Mouse (Mus musculus) gastrocnemius, postnatal 14 days (tissue): ENCODE results near the gene Peli2. TPM values are rescaled to one million over a fixed set of nuclear protein-coding genes. Genes with fewer than 3 reads are reported as not detected.

Source experiments
- DNase-seq: peaks from one replicate; pipeline ENCODE4 v3.0.0; 2021; ENCODE audit warnings: mixed read lengths
- intact Hi-C: fragments of 180-260 bp; cut with DNase I; formaldehyde crosslinking; loops from one replicate; pipeline ENCODE4 v1.15.1; 2025; ENCODE audit warnings: low total_unique reads
- total RNA-seq, 2 experiments: library from RNA; stranded (reverse); gene quantifications; 2 replicates each; pipeline ENCODE4 v1.2.3; 2021

The Peli2 gene
- total RNA-seq, 2 experiments from 2014 or later: 12.9 to 16.3 TPM

- DNase-seq: no peak
- intact Hi-C loops: no loop called here
Measured at GRCm38 (mm10) chr14:48202096-48203036, 81.7 kb downstream of the Peli2 start.

DNA sequence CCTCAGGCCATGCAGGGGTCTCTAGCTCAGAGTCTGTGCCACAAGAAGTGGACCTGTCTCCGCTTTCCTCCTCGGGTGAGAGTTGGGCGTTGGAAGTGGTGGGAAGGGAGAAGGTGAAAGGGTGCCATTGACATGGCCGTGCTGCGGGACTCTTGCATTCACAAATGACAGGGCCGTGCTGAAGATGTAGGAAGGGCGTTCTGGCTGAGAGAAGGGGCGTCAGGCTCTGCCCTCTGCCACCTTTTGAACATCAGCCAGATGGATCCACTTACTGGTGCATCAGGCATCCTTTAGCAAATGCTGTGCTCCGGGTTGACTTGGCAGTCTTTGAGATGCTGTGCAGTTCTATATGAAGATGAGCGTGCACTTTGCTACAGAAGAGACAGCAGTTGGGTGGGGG, 84.4 kb downstream of the Peli2 start:
- no peak for DNase-seq
- intact Hi-C loops: no loop called here

- intact Hi-C loops: no loop called here
- DNase-seq: no peak
Measured at GRCm38 (mm10) chr14:48205635-48206034, 85.0 kb downstream of the Peli2 start.

GRCm38 (mm10) chr14:48207119-48207518, 86.5 kb downstream of the Peli2 start:
- intact Hi-C loops: no loop called here

DNA sequence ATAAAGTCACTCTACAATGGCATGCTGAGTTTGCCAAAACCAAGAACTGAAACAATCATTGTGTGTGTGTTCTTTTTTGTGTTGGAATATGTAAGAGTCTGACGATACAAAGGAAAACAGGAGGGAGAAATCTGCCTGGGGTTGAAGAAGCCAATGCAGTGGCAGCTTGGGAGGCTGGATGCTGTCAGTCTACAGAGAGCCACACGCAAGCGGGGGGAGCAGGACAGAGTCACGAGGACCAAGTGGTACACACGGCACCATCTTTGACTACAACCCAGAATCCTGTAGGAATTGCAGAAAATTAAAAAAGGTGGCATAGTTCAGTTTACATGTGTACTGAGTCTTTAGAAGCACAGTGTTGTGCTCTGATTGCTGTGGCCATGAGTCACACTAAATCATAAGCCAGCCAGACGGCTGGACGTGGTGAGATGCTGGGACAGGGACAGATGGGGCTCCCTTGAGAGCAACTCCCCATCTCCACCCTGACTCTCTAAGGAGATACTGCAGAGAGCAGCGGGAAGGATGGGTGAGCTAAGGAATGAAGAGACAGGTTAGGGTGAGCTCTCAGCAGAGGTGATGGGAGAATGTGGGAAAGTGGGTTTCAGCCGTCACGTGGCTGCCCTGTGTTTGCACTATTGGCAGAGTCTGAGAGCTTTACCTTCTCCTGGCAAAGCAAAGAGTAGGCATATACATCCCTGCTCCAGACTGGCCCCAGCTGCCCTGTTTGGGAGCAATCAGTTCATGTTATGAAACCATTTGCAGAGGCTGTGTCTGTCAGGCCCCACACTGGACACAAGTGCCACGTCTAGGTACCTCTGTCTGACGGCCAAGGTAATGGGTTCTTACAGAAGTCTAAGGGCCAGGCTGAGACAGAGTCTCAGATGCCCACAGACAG, 87.4 kb downstream of the Peli2 start:
- DNase-seq: no peak
- intact Hi-C loops: no loop called here

More at GRCm38 (mm10) chr14:48207119-48207518, 86.5 kb downstream of the Peli2 start:
- no peak for DNase-seq

DNA sequence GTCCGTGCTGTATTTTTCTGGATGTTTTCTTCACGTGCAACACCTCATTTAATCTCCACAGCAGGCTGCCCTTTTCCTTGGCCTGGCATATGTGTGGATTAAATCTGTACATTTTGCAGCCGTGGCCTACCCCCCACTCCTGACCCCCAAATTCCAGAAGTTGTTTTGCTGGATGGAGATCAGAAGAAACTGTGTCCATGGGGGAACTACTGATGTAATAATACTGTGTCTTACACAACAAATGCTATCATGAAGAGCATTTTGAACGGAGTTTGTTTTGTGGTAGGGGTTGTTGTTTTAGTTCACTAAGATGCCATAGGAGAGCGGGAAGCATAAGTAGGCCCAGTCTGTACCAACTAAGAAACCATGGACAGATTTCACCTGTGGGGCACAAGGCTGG, 88.8 kb downstream of the Peli2 start:
- intact Hi-C loops: no loop called here
- no peak for DNase-seq

DNA sequence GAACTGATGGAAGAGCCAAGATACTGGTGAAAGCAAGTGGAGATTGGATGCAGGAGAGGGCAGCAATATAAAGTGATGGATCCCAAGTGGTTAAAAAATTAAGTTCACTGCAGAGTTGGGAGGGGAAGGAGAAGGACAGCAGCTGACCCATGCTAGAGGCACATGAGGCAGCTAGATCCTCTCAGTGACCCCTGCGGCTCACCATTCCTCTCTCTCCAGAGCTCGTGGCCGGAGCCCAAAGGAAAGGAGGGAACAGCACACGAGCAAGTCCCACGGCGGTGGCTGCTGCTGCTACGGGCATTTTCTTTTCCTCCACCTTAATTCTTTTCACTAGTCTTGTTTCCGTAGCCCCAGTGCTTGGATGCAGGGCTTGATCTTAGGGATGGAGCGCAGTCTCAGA, 89.5 kb downstream of the Peli2 start:
- DNase-seq: no peak
- intact Hi-C loops: no loop called here

DNA sequence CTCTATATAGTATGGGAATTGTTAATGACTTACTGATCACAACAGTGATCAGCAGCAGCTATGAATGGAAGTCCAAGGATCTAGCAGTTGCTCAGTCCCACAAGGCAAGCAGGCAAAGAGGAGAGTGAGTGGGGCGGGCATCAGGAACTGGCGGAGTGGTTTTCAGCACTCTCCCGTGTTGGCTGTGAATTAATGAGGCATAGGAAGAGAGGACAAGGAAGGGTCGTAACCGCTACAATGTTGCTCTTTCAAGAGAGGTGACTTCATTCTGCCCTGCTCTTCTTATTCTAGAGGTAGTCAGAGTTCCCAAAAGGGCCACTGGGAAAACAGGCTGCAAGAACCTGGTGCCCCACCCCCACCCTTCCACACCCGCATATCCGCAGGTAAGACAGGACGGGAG, 90.9 kb downstream of the Peli2 start:
- DNase-seq: no peak
- intact Hi-C loops: no loop called here

- intact Hi-C loops: no loop called here
- no peak for DNase-seq
Measured at GRCm38 (mm10) chr14:48212839-48213238, 92.2 kb downstream of the Peli2 start.

DNA sequence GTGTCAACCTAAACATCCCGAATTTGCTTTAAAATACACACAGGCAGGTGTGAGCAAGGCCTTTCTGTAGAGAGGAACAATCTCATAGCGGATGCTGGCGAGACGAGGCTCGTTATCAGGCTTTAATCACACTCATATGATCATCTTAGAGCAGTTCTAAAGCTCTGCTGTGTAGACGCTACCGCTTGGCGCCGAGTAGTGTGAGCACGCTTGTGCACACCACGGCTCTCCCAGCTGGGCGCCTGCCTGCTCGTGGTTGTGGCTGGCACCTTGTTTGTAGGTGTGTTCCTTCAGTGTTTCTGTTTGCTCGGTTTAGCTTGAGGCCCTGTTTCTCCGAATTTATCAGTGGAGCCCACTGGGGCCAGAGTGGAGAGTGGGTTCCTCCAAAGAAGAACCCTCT, 93.0 kb downstream of the Peli2 start:
- DNase-seq: no peak
- intact Hi-C loops: no loop called here

DNA sequence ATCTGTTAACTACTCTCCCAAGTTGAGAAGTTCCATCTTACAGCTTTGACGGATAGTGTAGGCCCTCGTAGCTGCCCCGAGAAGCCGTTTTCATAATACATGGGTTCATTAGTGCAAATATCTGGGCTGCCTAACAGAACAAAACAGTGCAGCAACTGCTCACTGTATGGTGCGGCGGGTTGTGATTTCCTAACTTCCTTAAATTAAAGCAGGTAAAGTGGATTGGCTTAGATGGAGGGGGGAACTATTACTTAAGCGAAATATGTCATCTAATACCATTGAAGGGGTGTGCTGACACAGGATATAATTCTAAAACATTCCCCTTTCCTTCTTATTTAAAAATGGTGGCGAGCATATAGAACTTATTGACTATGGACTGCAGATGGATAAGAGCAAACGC, 101.4 kb downstream of the Peli2 start:
- intact Hi-C loops: no loop called here

GRCm38 (mm10) chr14:48222684-48223083, 102.1 kb downstream of the Peli2 start:
- DNase-seq: no peak
- intact Hi-C loops: no loop called here

More for the DNA sequence above, 101.4 kb downstream of the Peli2 start:
- DNase-seq: no peak

GRCm38 (mm10) chr14:48224203-48224602, 103.6 kb downstream of the Peli2 start:
- no peak for DNase-seq
- intact Hi-C loops: no loop called here

GRCm38 (mm10) chr14:48224861-48225300, 104.3 kb downstream of the Peli2 start:
- no peak for DNase-seq
- intact Hi-C loops: no loop called here

GRCm38 (mm10) chr14:48225810-48226446, 105.3 kb downstream of the Peli2 start:
- no peak for DNase-seq
- intact Hi-C loops: no loop called here

GRCm38 (mm10) chr14:48226759-48227158, 106.1 kb downstream of the Peli2 start:
- DNase-seq: no peak
- intact Hi-C loops: no loop called here

DNA sequence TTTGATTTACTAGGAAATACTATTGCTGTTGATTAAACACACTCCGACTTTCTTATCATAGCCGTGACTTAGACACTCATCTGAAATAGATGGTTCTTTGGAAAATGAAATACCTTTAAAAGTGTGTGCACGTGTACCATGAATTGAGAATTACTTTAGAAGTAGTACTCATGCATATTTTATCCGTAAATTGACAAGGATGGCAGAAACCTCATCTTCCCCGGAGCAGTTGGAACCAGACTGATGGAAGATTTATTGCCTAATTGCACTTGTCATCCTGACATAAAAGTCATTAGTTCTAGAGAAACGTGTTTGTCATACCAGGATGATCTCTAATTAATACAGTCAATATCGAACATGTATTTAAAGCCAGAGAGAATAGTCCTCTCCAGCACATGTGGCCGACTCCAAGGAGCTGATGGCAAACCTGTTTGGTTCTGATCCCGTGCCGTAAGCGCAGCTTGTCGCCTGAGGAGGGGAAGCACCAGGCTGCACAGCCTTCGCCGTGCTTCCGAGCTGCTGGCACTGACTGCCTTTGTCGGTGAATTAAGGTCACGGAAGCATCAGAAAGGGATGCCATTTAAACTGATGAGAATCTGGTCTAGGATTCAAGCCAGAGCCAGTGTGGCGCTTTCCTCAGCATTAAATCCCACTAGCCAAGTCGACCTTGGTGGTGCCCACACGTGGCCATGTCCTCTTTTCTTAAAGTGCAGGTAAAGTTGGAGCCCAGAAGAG, 114.3 kb downstream of the Peli2 start:
- no peak for DNase-seq
- intact Hi-C loops: no loop called here

DNA sequence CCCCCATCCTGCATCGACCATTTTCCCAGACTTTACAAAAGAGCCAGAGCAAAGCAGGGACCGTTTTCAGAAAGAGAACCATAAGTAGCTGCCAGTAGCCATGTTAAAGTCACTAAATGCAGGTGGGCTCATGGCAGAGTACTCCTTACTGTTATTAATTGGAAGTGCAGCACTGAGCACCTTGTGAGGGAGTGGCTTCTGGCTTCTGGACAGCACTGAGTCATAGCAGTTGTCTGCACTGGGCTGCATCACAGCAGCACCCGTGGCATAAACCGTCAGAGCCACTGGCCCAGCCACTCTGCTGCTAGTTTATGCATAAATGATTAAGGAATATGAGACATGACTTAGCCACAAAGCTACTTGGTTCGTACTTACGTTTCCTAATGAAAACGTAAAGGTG, 120.7 kb downstream of the Peli2 start:
- no peak for DNase-seq
- intact Hi-C loops: no loop called here

DNA sequence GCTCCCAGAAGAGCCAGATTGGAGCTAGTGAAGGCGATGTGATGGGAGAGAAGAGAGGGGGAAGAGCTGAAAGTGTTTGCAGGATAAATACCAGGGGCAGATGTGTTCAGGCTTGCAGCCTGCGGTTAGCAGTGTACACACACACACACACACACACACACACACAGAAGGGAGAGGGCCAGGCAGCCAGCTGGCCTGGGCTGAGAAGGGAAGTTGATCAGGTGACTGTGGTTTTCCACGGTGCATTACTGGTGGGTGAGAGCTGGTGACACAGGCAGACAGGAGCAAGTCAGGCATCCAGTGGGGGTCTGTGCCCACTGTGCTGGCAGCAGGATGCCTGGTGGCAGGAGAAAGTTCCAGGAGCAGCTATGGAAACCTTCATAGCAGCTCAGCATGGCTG, 125.6 kb downstream of the Peli2 start:
- intact Hi-C loops: no loop called here
- DNase-seq: peak; percentile 23
